Mouse (Mus musculus) neural tube, embryonic 11.5 days (tissue): ENCODE results near the gene Zfp827. TPM values are rescaled to one million over a fixed set of nuclear protein-coding genes. Genes with fewer than 3 reads are reported as not detected.

ENCODE experiments used
- ATAC-seq: fragments of 200-750 bp; cut with Nextera tagmentation; 2 replicates; pipeline ENCODE4 v1.8.0; 2017; ENCODE audit warnings: moderate number of reproducible peaks, mild to moderate bottlenecking, moderate TSS enrichment, moderate library complexity; ENCODE audit not compliant: insufficient read depth, low FRiP score, low TSS enrichment
- DNase-seq: peaks from one replicate; pipeline ENCODE4 v3.0.0-alpha.2; 2015; ENCODE audit warnings: low spot score
- H3K27ac ChIP-seq: fragments of 300-500 bp; sonication (generic); 2 replicates; pipeline ENCODE4 v1.5.1; 2014; ENCODE audit warnings: low read depth, mild to moderate bottlenecking, low read length
- H3K27me3 ChIP-seq: fragments of 300-500 bp; sonication (generic); 2 replicates; pipeline ENCODE4 v1.6.1; 2014; ENCODE audit warnings: mild to moderate bottlenecking, low read length, mixed read lengths; ENCODE audit not compliant: control insufficient read depth, insufficient read depth
- H3K36me3 ChIP-seq: fragments of 300-500 bp; sonication (generic); 2 replicates; pipeline ENCODE4 v1.6.1; 2014; ENCODE audit warnings: mild to moderate bottlenecking, low read length, moderate library complexity, mixed read lengths; ENCODE audit not compliant: control insufficient read depth, insufficient read depth
- H3K4me1 ChIP-seq: fragments of 300-500 bp; sonication (generic); 2 replicates; pipeline ENCODE4 v1.6.1; 2014; ENCODE audit warnings: low read length, mixed read lengths; ENCODE audit not compliant: control insufficient read depth, insufficient read depth
- H3K4me2 ChIP-seq: fragments of 300-500 bp; sonication (generic); 2 replicates; pipeline ENCODE4 v1.6.1; 2014; ENCODE audit warnings: low read depth, mild to moderate bottlenecking, moderate library complexity
- H3K4me3 ChIP-seq: fragments of 300-500 bp; sonication (generic); 2 replicates; pipeline ENCODE4 v1.5.1; 2014; ENCODE audit warnings: low read depth, low read length
- H3K9ac ChIP-seq: fragments of 300-500 bp; sonication (generic); 2 replicates; pipeline ENCODE4 v1.6.1; 2014; ENCODE audit warnings: mild to moderate bottlenecking, low read length
- H3K9me3 ChIP-seq: fragments of 300-500 bp; sonication (generic); 2 replicates; pipeline ENCODE4 v1.6.1; 2016; ENCODE audit warnings: low read length; ENCODE audit not compliant: control insufficient read depth
- WGBS: fragments of 180-500 bp; shearing (Covaris S2); extraction: QIAGEN DNeasy Blood & Tissue Kit; methylation state at CpG from one replicate; pipeline ENCODE4 v1.1.7; 2014; 5-methylcytosine and 5-hydroxymethylcytosine counted together
- polyA plus RNA-seq: library from polyadenylated mRNA; unstranded; fragments of >200 nt; fragmentation: Nextera tagmentation; extraction: Ambion mirVana; gene quantifications from 2 replicates; pipeline ENCODE4 v1.2.1, GENCODE M21; 2014

Gene Zfp827
- polyA plus RNA-seq, 1 experiment from 2014 or later = 12.5 TPM

DNA sequence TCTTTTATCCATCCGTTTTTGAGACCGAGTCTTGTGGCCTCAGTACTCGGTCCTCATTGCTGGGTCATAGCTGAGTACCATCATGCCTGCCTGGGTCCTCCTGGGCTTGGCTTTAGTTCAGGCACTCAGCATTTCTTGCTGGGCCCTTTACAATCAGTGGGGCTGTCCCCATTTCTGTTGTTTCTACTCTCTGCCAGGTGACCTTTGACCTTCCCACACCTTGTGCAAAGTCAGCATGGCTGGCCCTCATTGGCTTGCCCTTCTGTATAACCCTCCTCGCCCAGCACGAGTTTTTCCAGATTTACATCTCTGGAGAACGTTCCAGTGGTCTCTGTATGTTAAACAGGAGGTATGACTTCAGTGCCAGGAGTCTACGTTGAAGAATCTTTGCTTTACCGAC is 83.2 kb downstream of the Zfp827 start:
- no peaks in the 10 kb centered on the region for H3K36me3 ChIP-seq
- ATAC-seq = no peak
- WGBS = 86% methylated on average over 8 of the region's 8 CpGs

DNA sequence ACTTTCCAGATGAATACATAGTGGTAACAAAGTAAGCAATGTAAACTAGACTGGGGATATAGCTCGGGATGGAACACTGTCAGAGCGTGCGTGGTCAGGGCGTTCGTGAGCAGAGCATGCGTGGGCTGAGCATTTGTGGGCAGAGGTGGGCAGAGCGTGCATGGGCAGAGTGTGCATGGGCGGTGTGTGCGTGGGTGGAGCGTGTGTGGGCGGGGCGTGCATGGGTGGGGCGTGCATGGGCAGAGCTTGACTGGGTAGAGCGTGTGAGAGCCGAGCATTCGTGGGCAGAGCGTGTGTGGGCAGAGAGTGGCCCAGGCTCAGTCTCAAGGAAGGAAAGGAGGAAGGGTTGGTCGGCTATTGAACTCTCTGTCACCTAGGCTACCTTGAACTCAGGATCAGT is 84.2 kb downstream of the Zfp827 start:
- Histone ChIP-seq H3K36me3 (no peaks in the 10 kb centered on the region), H3K9me3 (no peaks in the 10 kb centered on the region), H3K4me2 (no peak overlapping the region), H3K4me1 (no peaks in the 10 kb centered on the region), H3K27ac (no peak overlapping the region), H3K9ac (no peak overlapping the region), H3K4me3 (no peak overlapping the region), H3K27me3 (no peaks in the 10 kb centered on the region)
- WGBS = 98% methylated on average over 18 of the region's 18 CpGs
- DNase-seq (no peak), ATAC-seq (no peak)

More for the DNA sequence above, 83.2 kb downstream of the Zfp827 start:
- Histone ChIP-seq H3K9me3 (no peaks in the 10 kb centered on the region), H3K4me3 (no peak overlapping the region), H3K27ac (no peak overlapping the region), H3K9ac (no peak overlapping the region), H3K4me2 (no peak overlapping the region), H3K27me3 (no peaks in the 10 kb centered on the region), H3K4me1 (no peaks in the 10 kb centered on the region)
- no peak for DNase-seq

DNA sequence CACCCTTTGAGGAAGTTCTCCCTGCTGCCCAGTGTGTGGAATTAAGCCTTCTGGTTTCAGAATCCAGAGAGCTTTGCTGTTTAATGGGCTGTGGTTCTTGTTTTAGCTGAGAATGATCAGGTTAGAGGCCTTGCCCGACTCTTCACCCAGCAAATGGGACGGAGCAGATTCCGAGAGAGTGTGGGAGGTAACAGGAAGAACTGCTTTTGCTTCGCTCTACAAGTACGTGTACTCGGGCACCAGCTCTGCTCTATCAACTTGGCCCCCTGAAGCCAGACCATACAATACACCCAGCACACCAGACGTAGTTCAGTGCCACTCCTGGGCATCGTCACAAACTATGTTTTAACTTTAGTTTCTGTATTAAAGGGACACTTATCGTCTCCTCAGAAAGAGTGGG is 85.3 kb downstream of the Zfp827 start:
- no peaks in the 10 kb centered on the region for H3K9me3 ChIP-seq
- no peak overlapping the region for H3K27ac ChIP-seq
- no peaks in the 10 kb centered on the region for H3K4me1 ChIP-seq
- H3K4me3 ChIP-seq = no peak overlapping the region
- 93% methylated on average over 9 of the region's 9 CpGs for WGBS
- no peaks in the 10 kb centered on the region for H3K27me3 ChIP-seq
- no peak overlapping the region for H3K4me2 ChIP-seq
- peaks cover 1% of the 10 kb centered on the region for H3K36me3 ChIP-seq
- ATAC-seq = no peak
- DNase-seq = no peak
- no peak overlapping the region for H3K9ac ChIP-seq

DNA sequence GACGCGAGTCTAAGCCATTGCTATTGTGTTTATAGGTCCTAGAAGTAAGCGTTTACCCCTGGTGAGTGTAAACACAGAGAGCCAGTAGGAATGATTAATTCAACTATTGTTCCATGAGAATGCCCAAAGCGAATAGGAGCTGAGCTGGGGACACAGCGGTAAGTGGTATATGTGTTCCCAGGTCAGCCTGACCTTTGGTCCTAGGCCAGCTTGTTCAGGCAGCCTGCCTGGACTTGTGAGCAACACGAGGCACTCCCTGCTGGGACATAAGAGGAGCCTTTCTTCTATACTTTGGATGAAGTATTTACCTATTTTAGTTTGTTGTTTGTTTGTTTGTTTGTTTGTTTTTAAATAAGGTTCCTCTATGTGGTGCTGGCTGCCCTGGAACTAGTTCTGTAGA is 86.3 kb downstream of the Zfp827 start:
- no peaks in the 10 kb centered on the region for H3K9me3 ChIP-seq
- DNase-seq (no peak), ATAC-seq (no peak)
- no peaks in the 10 kb centered on the region for H3K4me1 ChIP-seq
- H3K27me3 ChIP-seq = no peaks in the 10 kb centered on the region
- H3K36me3 ChIP-seq = peaks cover 5% of the 10 kb centered on the region
- no peak overlapping the region for H3K4me3 ChIP-seq
- WGBS = 72% methylated on average over 6 of the region's 6 CpGs
- no peak overlapping the region for H3K27ac ChIP-seq
- H3K9ac ChIP-seq = no peak overlapping the region
- no peak overlapping the region for H3K4me2 ChIP-seq

DNA sequence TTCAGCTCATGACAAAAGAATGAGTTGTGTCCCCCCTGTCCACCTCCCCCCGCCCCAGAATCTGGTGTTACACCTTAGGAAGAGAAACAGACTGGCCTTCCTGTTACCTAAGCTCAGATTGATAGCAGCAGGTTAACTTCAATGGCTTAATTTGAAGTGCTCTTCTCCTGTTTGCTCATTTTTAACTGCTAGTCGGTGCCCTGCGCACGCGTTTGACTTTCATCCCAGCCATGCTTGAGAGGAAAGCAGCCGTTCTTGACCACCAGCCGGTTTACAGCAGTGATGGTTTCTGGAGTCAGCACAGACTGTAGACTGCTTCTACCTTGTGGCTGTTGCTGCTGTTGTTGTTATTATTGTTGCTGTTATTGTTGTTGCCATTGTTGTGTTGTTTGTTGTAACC is 88.2 kb downstream of the Zfp827 start:
- 93% methylated on average over 7 of the region's 7 CpGs for WGBS
- Histone ChIP-seq H3K9me3 (no peaks in the 10 kb centered on the region), H3K27ac (no peak overlapping the region), H3K36me3 (peaks cover 7% of the 10 kb centered on the region), H3K9ac (no peak overlapping the region), H3K4me1 (no peaks in the 10 kb centered on the region), H3K27me3 (no peaks in the 10 kb centered on the region), H3K4me2 (no peak overlapping the region), H3K4me3 (no peak overlapping the region)
- ATAC-seq (no peak), DNase-seq (no peak)

DNA sequence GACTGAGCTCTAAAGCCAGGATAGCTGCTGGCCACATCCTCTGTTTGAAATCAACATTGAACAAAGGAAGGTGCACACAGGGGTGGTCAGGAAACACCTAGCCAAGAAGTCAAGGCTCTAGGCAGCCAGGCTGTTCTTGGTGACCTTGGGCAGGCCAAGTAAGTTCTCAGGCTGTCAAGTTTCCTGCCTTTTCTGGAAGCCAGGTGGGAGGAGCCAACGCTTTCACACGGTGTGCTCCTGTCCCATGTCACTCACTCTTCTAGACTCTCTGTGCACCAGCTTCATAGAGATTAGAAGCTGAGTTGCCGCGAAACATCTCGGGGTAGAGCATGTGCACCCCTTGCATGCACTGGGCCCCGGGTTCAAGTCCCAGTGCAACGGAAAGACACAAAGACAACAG is 89.5 kb downstream of the Zfp827 start:
- Histone ChIP-seq H3K9ac (no peak overlapping the region), H3K36me3 (peaks cover 7% of the 10 kb centered on the region), H3K4me3 (no peak overlapping the region), H3K27me3 (no peaks in the 10 kb centered on the region), H3K27ac (no peak overlapping the region), H3K4me1 (no peaks in the 10 kb centered on the region), H3K4me2 (no peak overlapping the region), H3K9me3 (no peaks in the 10 kb centered on the region)
- 92% methylated on average over 7 of the region's 7 CpGs for whole genome bisulfite sequencing
- no peak for ATAC-seq
- DNase-seq = no peak

DNA sequence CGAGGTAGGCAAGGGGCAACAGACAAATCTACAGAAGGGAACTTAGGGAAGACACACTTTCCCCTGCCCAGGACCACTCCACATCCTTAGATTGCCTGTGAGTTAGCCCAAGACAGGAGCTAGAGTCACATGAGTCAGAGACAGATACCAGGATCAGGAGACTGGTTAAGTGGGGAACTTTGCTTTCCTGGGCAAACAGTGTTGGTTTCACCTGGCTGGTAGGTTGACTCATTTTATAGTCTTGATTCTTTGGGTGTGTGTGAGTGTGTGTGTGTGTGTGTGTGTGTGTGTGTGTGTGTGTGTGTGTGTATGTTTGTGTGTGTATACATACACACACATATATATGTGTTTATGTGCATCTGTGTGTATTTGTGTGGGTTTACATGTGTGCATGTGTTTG is 93.4 kb downstream of the Zfp827 start:
- Histone ChIP-seq H3K27me3 (no peaks in the 10 kb centered on the region), H3K36me3 (peaks cover 7% of the 10 kb centered on the region), H3K4me1 (no peaks in the 10 kb centered on the region), H3K4me3 (no peak overlapping the region), H3K9ac (no peak overlapping the region), H3K4me2 (no peak overlapping the region), H3K9me3 (no peaks in the 10 kb centered on the region), H3K27ac (no peak overlapping the region)
- DNase-seq (no peak), ATAC-seq (no peak)
- WGBS = 100% methylated on average over 1 of the region's 1 CpGs

DNA sequence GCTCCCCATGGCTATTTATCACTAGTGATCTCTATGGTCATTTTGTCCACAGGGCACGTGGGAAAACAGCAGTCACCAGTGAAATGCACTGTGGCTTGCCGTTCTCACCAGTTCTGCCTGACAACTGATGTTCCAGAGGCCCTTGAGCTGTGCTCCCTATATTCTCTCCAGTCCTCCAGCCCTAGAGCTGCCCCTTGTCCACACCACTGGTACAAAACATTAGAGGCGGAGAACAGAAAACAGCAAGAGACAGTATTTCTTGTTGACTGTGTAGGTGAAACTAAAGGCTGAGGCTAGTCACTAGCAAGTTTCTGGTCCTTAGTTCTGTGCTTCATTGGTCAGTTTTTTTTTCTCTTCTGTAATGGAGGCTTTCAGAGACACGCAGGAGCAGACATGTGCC is 96.0 kb downstream of the Zfp827 start:
- Histone ChIP-seq H3K36me3 (peaks cover 3% of the 10 kb centered on the region), H3K4me2 (no peak overlapping the region), H3K4me3 (no peak overlapping the region), H3K9me3 (no peaks in the 10 kb centered on the region), H3K4me1 (no peaks in the 10 kb centered on the region), H3K27ac (no peak overlapping the region), H3K27me3 (no peaks in the 10 kb centered on the region), H3K9ac (no peak overlapping the region)
- ATAC-seq = no peak
- DNase-seq = no peak
- 85% methylated on average over 4 of the region's 4 CpGs for WGBS

DNA sequence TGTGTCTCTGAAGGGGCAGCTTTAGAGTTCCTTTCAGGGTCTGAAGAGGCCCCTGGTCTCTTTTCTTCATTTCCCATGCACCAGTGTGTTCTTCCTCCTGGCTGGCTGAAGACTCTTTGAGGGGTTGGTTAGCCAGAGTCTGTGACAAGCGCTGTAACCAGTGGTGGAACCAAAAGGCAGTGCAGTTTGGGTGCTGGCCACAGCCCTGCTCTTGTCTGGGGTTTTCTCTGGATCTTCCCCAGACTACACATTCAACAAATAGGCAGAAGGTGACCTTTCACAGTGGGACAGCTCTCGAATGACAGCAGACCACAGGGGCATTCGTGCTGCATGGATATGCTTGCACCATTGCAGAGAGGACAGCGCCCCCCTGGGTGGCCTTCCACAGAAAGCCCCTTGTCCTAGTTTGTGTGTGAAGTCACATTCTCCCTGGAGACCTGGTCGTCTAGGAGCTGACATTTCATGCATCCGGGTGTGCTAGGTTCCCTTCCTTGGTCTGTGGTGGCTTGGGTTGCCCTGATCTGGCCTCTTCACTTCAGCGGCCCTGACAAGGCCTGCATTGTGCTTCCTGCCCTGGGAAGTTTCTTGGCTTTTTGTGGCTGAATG is 99.1 kb downstream of the Zfp827 start:
- WGBS = 68% methylated on average over 7 of the region's 7 CpGs
- no peak for ATAC-seq
- Histone ChIP-seq H3K9ac (no peak overlapping the region), H3K27me3 (no peaks in the 10 kb centered on the region), H3K4me3 (no peak overlapping the region), H3K9me3 (no peaks in the 10 kb centered on the region), H3K36me3 (no peaks in the 10 kb centered on the region; the same call in 1 of the 2 replicates), H3K27ac (no peak overlapping the region), H3K4me1 (no peaks in the 10 kb centered on the region), H3K4me2 (no peak overlapping the region)
- no peak for DNase-seq
